Mouse (Mus musculus): ENCODE data around the gene Gars. TPM values are rescaled to one million over a fixed set of nuclear protein-coding genes. Genes with fewer than 3 reads are reported as not detected.
A peak's percentile ranks its signal among the peaks of the same experiment; 100 is the strongest.

The Gars gene
- total RNA-seq, 4 experiments from 2014 or later, result 69.8 to 78.8 (median 70.4) TPM

DNA sequence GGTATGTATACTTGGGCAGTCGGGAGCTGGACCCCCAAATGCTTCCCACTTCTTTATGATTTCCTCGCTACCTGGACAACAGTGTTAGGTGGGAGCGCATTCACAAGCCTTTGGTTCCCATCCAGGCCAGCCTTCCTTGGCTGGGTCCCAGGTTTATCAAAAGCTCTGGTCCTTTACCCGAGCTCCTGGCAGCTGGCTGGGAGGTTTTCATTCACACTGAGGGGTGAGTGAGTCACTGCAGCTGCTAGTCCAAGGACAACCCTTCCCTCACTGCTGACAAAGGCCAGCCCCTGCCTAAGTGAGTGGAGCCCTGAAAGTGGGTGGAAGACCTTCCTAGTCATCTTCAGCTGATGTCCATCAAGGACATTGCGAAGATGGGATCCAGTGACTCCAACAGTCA, 60.2 kb downstream of the Gars start:
- DNase-seq, result peak; percentile 75

DNA sequence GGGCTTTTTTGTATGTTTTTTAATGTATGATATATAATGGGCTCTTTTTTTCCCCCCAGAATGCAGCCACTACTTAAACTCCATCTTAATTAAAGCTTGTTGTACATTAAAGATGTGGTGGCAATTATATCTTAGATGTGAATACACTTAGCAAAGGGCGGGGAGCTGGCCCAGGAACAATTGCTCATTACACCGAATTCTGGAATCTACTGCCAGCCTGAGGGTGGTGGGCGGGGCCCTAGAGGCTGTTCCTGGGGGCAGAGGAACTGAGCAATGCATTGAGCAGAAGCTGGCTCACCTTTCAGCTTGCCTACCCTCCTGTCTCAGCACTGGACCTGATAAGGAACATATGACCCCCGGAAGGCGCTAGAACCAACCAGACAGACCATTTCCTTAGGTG, 60.8 kb downstream of the Gars start:
- no peak for DNase-seq

DNA sequence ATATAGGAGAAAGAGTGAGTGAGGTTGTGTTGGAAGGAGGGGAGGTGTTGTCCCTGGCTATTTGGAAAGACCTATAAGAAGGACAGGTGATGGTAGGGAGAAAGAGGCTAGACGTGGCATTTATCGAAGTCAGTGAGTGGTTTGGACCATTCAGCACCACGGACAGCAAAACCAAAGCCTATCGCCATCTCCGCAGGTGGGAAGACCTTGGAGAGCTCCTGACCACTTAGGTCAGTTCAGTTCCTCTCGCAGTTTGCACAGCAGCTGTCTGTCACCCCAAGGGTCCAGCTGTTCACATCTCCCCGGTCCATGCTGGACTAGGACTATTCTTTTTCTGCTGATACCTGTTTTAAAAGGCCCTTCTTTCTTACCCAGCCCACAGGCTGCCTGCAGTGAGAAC, 70.6 kb downstream of the Gars start:
- DNase-seq, result no peak

DNA sequence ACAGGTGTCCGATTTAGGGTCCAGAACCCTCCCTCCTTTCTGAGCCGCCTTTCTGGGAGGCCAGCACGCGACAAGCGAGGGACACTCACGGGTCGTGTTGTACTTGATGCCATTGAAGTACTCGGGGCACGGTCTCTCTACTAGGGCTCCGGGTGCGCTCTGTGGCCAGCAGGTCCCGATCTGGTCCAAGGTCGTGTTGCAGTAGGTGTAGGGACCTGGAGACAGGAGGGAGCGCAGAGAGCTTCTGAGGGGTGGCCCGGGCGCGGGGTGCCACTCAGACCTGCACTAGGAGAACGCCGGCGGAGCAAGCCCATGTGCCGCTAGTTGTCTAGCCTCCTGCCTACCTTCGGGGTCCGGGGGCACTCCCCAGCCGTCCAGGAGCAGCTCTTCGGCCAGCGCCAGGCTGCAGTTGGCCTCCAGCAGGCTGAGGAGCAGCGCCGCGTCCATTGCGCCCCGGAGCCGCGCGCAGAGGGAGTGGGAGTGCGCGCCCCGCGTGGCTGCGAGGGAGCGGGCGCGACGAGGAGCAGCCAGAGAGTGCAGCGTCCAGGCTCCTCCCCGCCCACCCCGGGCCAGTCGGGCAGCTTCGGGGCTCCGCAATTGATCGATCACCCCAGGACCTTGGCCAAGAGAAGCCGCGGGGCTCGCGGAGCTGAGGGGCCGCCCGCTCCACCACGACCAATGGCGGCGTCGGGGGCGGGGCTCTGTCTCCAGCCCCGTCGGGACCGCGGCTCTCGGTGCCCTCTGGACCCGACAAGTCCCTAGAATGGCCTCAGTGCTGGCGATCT, 79.7 kb downstream of the Gars start:
- no peak for DNase-seq

DNA sequence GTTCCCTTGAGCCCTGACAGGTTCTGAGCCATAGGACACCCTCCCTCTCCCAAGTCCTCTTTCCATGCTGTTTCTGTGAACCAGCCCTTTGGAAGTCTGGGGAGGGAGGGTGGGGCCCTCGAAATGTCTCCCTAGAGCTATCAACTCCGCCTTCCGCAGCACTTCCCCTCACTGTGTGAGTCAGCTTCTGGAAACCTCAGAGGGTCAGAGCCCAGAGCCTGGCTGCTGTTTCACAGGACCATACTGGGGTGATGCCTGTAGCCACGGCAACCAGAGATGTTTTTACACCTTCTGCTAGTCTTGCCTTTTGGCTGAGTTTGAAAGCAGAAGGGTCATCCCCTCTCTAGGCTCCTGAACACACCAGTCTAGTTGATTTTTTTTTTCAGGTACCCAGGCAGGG, 85.2 kb downstream of the Gars start:
- DNase-seq, result no peak

DNA sequence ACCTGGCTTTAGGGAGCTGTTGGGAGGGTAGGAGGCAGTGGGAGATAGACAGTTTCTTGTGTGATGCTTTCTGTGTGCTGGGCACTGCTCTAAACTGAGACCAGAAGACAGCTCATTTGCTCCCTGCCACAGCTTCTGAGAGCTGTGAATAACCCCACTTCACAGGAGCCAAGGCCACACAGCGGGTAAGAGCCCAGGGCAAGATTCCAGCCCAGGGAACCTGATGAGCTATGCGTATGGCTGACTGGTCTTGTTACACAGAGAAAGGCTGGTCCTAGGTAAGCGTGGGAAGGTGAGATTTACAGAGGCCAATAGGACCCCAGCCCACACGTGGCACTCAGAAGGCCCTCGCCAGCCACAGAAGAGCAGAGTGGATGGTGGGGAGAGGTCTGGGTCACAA, 88.8 kb downstream of the Gars start:
- no peak for DNase-seq

DNA sequence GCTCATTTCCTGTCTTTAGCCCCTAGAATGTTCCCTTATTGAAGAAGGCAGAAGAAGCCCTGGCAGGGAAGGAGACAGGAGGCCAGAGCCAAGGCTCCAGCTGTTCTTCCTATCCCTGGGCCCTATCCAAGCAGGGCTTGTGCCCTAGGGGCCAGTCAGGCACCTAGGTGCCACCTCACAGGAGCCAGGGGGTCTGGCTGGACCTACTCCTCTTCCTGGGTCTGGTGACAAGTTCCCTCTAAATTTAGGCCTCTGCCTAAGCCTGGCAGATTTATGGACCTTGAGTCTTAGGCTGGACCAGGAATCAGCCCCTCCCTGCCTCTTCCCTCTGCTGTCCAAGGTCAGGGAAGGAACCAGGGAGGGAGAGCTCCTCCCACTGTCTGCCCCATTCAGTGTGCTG, 90.6 kb downstream of the Gars start:
- peak; percentile 9 for DNase-seq

Other genes with a start within 250 kb of the Gars start
- 10 to 100 TPM; 50.4 to 77.4 (median 56.5) TPM for gene Znrf2, start 221.1 kb upstream of the Gars start, total RNA-seq (2022)
- gene Nod1, start 65.4 kb upstream of the Gars start, total RNA-seq (2022), result 10 to 100 TPM in 2 of 4 experiments, 1 to 10 TPM in 2; 9.1 to 14.0 (median 11.6) TPM
- gene Ggct, start 45.1 kb upstream of the Gars start, total RNA-seq (2022), result 10 to 100 TPM in 1 of 4 experiments, 1 to 10 TPM in 3; 4.7 to 17.0 (median 7.3) TPM
- under 1 TPM in 2 of 4 experiments, not detected in 2; 0.12 to 0.34 TPM for gene Crhr2, start 95.0 kb downstream of the Gars start, total RNA-seq (2022)
- gene Inmt, start 137.0 kb downstream of the Gars start, total RNA-seq (2022), result 10 to 100 TPM; 13.6 to 32.7 (median 23.2) TPM
- gene Mindy4, start 165.4 kb downstream of the Gars start, total RNA-seq (2022), result 10 to 100 TPM in 1 of 4 experiments, 1 to 10 TPM in 3; 4.0 to 10.2 (median 6.3) TPM

Measured in adrenal gland, adult 8-10 months (tissue).